Mouse (Mus musculus): ENCODE measurements around the gene Mbnl2. TPM values are rescaled to one million over a fixed set of nuclear protein-coding genes. Genes with fewer than 3 reads are reported as not detected.

The Mbnl2 gene
- polyA plus RNA-seq, 1 experiment = 41.7 TPM

GRCm38 (mm10) chr14:120477288-120477981, 202.0 kb downstream of the Mbnl2 start:
- peak overlapping the region; percentile 98 for H3K27ac ChIP-seq (ENCODE audit: insufficient read depth, low read depth, low read length)
- H3K4me3 ChIP-seq (ENCODE audit: low read depth, low read length) = peak overlapping the region; percentile 87
- H3K36me3 ChIP-seq (ENCODE audit: control insufficient read depth, insufficient read depth, low read length) = no peaks in the 10 kb centered on the region
- no peaks in the 10 kb centered on the region for H3K4me1 ChIP-seq (ENCODE audit: control insufficient read depth, insufficient read depth, insufficient read length, low read length)
- no peaks in the 10 kb centered on the region for H3K27me3 ChIP-seq (ENCODE audit: control insufficient read depth, insufficient read depth, low read length)
- peak; percentile 83 for TF ChIP-seq POLR2A (IDR thresholded peaks at IDR 0.05; ENCODE audit: low read depth, low read length)
- no peak for TF ChIP-seq CTCF (IDR thresholded peaks at IDR 0.05; ENCODE audit: extremely low read depth, insufficient read length, insufficient replicate concordance, low read depth, low read length)
- under 1% methylated on average over 46 of the region's 46 CpGs for WGBS

GRCm38 (mm10) chr14:120477982-120478568, 202.6 kb downstream of the Mbnl2 start, which contains the start of gene Rap2a:
Rap2a (plus strand) TSS chr14:120478444.
- under 1% methylated on average over 70 of the region's 78 CpGs for WGBS
- H3K27ac ChIP-seq (ENCODE audit: insufficient read depth, low read depth, low read length) = peak within 1 kb of the TSS; percentile 98
- H3K4me3 ChIP-seq (ENCODE audit: low read depth, low read length) = peak within 1 kb of the TSS; percentile 87
- H3K4me1 ChIP-seq (ENCODE audit: control insufficient read depth, insufficient read depth, insufficient read length, low read length) = no peaks in the 10 kb centered on the region
- H3K27me3 ChIP-seq (ENCODE audit: control insufficient read depth, insufficient read depth, low read length) = no peaks in the 10 kb centered on the region
- TF ChIP-seq POLR2A (IDR thresholded peaks at IDR 0.05; ENCODE audit: low read depth, low read length) (peak; percentile 42), CTCF (IDR thresholded peaks at IDR 0.05; ENCODE audit: extremely low read depth, insufficient read length, insufficient replicate concordance, low read depth, low read length) (no peak)
- no peaks in the 10 kb centered on the region for H3K36me3 ChIP-seq (ENCODE audit: control insufficient read depth, insufficient read depth, low read length)

GRCm38 (mm10) chr14:120478641-120479341, 203.3 kb downstream of the Mbnl2 start:
- peak overlapping the region; percentile 65 for H3K4me3 ChIP-seq (ENCODE audit: low read depth, low read length)
- H3K27me3 ChIP-seq (ENCODE audit: control insufficient read depth, insufficient read depth, low read length) = no peaks in the 10 kb centered on the region
- H3K27ac ChIP-seq (ENCODE audit: insufficient read depth, low read depth, low read length) = peak overlapping the region; percentile 15; the same call in 1 of the 2 replicates
- WGBS = 1% methylated on average over 62 of the region's 62 CpGs
- TF ChIP-seq CTCF (IDR thresholded peaks at IDR 0.05; ENCODE audit: extremely low read depth, insufficient read length, insufficient replicate concordance, low read depth, low read length) (no peak), POLR2A (IDR thresholded peaks at IDR 0.05; ENCODE audit: low read depth, low read length) (no peak)
- H3K4me1 ChIP-seq (ENCODE audit: control insufficient read depth, insufficient read depth, insufficient read length, low read length) = no peaks in the 10 kb centered on the region
- H3K36me3 ChIP-seq (ENCODE audit: control insufficient read depth, insufficient read depth, low read length) = no peaks in the 10 kb centered on the region

GRCm38 (mm10) chr14:120480341-120480900, 205.0 kb downstream of the Mbnl2 start:
- no peaks in the 10 kb centered on the region for H3K36me3 ChIP-seq (ENCODE audit: control insufficient read depth, insufficient read depth, low read length)
- no peaks in the 10 kb centered on the region for H3K27me3 ChIP-seq (ENCODE audit: control insufficient read depth, insufficient read depth, low read length)
- H3K4me3 ChIP-seq (ENCODE audit: low read depth, low read length) = no peak overlapping the region
- WGBS = 73% methylated on average over 8 of the region's 8 CpGs
- no peaks in the 10 kb centered on the region for H3K4me1 ChIP-seq (ENCODE audit: control insufficient read depth, insufficient read depth, insufficient read length, low read length)
- TF ChIP-seq POLR2A (IDR thresholded peaks at IDR 0.05; ENCODE audit: low read depth, low read length) (no peak), CTCF (IDR thresholded peaks at IDR 0.05; ENCODE audit: extremely low read depth, insufficient read length, insufficient replicate concordance, low read depth, low read length) (no peak)
- no peak overlapping the region for H3K27ac ChIP-seq (ENCODE audit: insufficient read depth, low read depth, low read length)

GRCm38 (mm10) chr14:120480927-120481326, 205.5 kb downstream of the Mbnl2 start:
- Histone ChIP-seq H3K27ac (ENCODE audit: insufficient read depth, low read depth, low read length) (no peak overlapping the region), H3K36me3 (ENCODE audit: control insufficient read depth, insufficient read depth, low read length) (no peaks in the 10 kb centered on the region), H3K4me3 (ENCODE audit: low read depth, low read length) (no peak overlapping the region), H3K4me1 (ENCODE audit: control insufficient read depth, insufficient read depth, insufficient read length, low read length) (no peaks in the 10 kb centered on the region), H3K27me3 (ENCODE audit: control insufficient read depth, insufficient read depth, low read length) (no peaks in the 10 kb centered on the region)
- TF ChIP-seq CTCF (IDR thresholded peaks at IDR 0.05; ENCODE audit: extremely low read depth, insufficient read length, insufficient replicate concordance, low read depth, low read length) (no peak), POLR2A (IDR thresholded peaks at IDR 0.05; ENCODE audit: low read depth, low read length) (no peak)
- WGBS = 87% methylated on average over 4 of the region's 4 CpGs

Other genes with a start within 250 kb of the Mbnl2 start
- gene Oxgr1, start 233.2 kb upstream of the Mbnl2 start, polyA plus RNA-seq (2012; rRNA removed) = not detected in 2 replicates
- 4.1 and 13.3 TPM in 2 replicates for gene Rap2a, start 202.8 kb downstream of the Mbnl2 start, polyA plus RNA-seq (2012; rRNA removed)

Measured in small intestine, adult 2 months (tissue).